Mouse (Mus musculus) frontal cortex, postnatal 36 days (tissue): ENCODE measurements around the gene Rbp3.
A peak's percentile ranks its signal among the peaks of the same experiment; 100 is the strongest.

Experiments
- DNase-seq, 2 experiments: peaks; one replicate each; pipeline ENCODE4 v3.0.0; 2022; ENCODE audit warnings: low spot score in 2 of 2

The Rbp3 gene

GRCm38 (mm10) chr14:33974752-33975151 lies 20.9 kb downstream of the Rbp3 start:
- peak in 1 of 2 experiments; percentile 12 for DNase-seq

- no peak for DNase-seq
These were observed 23.9 kb downstream of the Rbp3 start for GRCm38 (mm10) chr14:33977748-33978147.

GRCm38 (mm10) chr14:33978604-33979059 lies 24.8 kb downstream of the Rbp3 start, which contains the start of gene Zfp488:
TSS of gene Zfp488 (minus strand) at chr14:33978764.
- DNase-seq, result no peak

DNA sequence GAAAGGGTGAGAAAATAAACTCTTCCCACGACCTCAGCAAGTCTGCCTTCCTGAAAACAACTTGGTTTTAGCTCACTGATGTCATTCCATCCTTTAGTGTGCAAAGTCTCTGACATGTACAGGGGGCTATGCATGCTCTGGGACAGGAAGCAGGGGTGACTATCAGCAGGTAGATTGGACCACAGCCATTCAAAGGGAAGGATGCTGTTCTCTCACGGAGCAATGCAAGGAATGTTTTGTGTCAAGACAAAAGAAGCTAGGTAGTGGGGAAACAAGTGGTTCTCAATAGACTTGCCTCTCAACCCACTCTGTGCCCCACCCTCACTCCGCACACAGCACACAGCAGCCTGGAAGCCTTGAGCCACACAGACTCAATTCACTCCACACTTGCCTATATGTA lies 35.4 kb downstream of the Rbp3 start:
- DNase-seq, result no peak

GRCm38 (mm10) chr14:33991971-33992370 lies 38.2 kb downstream of the Rbp3 start:
- no peak for DNase-seq

GRCm38 (mm10) chr14:33993051-33993450 lies 39.2 kb downstream of the Rbp3 start:
- DNase-seq, result no peak

DNA sequence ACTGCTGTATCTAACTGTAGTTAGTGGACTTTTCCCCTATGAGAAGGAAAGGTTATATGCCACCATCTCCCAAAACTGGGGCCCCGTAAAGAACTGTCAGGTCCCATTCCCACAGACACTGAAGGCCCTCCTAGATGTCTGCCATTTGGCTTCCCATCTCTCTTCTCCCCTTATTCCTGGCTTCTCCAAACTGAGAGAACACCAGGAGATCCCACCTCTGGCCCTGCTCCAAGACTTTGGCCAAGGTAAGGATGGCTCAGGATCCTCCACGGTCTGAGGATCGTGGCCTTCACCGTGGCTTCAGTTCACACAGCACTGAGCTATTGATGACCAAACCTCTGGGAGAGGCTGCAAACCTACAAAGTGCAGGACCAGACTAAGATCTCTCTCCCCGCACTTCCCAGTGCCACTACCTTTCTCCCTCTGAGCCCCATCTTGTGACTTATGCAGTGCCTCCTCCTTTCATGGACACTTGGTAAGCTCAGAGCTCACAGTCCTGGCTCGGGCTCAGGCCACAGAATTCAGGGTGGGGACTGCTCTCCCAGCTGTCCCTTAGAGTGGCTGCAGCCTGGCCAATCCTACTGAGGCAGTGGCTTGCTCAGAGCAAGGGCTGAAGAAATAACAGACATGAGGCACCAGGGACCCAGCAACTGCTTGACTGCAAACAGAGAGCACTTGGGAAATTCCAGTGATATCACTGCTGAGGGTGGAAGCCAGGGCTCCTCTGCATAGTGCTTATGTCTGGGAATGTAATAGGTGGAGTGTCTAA lies 39.9 kb downstream of the Rbp3 start:
- no peak for DNase-seq

DNA sequence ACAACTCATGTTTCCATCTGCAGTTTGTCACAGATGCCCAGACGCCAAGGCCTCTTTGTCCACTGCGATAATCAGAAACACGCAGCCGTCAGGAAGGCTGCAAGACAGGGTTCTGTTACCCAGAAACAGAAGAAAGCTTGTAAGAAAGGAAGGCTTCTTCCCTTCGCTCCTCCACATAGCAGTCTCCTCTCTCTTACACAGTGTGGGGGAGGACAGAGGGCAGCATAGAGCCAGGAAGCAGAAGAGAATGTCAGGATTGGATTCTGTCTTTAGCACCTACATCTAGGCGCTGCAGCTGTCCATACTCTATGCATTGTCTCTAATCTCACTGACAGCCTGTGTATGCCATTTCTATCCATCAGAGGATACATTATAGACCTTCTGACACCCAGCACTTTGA lies 43.6 kb downstream of the Rbp3 start:
- DNase-seq, result no peak

DNA sequence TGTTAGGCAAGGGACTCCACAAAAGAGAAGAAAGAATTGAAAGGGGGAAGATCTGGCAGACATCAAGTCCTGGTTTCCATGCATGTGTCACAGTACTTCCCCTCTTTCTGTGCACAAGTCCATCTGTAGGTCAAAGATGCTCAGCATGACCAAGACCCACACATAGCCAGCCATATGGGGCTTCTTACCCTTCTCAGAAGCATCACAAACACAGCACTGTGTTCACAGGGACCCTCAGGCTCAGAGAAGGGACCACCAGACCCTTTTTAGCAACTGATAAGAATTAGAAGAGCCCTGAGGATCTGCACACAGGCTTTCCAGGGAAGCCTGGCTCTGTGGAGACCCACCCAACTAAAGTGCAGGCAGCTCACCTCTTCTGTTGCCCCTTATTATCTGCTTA lies 46.3 kb downstream of the Rbp3 start:
- DNase-seq, result no peak

DNA sequence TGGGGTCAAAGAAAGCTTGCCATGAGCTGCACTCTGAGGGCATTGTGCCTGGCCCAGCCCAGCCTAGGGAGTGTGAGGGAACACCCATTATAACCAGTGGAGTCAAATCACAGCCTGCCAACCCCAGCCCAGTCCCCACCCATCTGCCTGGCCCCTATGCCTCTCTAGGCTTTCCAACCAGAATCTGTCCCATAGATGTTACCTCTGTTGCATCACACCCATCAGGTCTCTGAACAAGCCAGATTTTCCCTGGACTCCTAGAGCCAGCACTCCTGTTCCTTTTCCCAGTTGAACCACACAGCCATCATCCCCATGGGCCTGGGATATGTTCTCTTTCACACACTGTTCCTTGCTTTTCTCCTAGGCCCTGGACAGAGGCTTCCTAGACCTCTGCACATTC lies 47.6 kb downstream of the Rbp3 start:
- no peak for DNase-seq

DNA sequence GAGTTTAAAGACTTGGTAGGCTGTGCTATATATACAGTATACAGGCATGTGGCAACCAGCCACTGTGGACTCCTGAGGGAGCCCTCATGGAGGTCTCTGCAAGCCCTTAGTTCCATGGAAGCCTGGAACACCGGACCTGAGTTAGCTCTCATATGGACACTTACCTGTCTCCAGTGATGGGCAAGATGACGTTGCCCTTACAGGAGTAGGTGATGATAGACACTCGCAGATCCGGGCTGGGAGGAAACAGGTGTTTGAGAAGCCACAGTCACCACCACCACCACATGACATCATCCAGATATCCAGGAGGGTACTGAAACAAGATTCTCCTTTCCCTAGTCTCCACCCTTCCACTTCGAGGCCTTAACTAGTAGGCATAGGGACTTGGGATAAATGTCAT lies 48.6 kb downstream of the Rbp3 start:
- no peak for DNase-seq
